Mouse (Mus musculus): ENCODE measurements around the gene Olfr1362.

The Olfr1362 gene

GRCm38 (mm10) chr13:21613922-21614321 lies at the start of gene Olfr1362:
TSS of gene Olfr1362 (minus strand) at chr13:21614022.
- no peak for DNase-seq (ENCODE audit: low read depth)

GRCm38 (mm10) chr13:21663286-21663685 lies 49.5 kb upstream of the Olfr1362 start, which contains the start of gene Olfr1361:
TSS of gene Olfr1361 (minus strand) at chr13:21663386.
- no peak for DNase-seq (ENCODE audit: low read depth)

GRCm38 (mm10) chr13:21642418-21642817 lies 28.6 kb upstream of the Olfr1362 start, which contains the start of gene Olfr11:
TSS of gene Olfr11 (minus strand) at chr13:21642518.
- DNase-seq (ENCODE audit: low read depth): no peak

GRCm38 (mm10) chr13:21591618-21592017 lies 22.2 kb downstream of the Olfr1362 start:
- no peak for DNase-seq (ENCODE audit: low read depth)

- no peak for DNase-seq (ENCODE audit: low read depth)
Measured at GRCm38 (mm10) chr13:21581659-21582058, 32.2 kb downstream of the Olfr1362 start, which contains the start of gene Olfr1364. TSS of gene Olfr1364 (minus strand) at chr13:21581759.
